Mouse (Mus musculus) testis, adult 2 months (tissue): ENCODE results near the gene Igsf23.

Experiments used
- CTCF ChIP-seq: fragments of 200-500 bp; IDR thresholded peaks from 2 replicates; pipeline ENCODE4 v1.5.1; 2012; ENCODE audit warnings: low read depth, mild to moderate bottlenecking, inconsistent platforms, low read length, moderate library complexity; ENCODE audit not compliant: control insufficient read depth, insufficient read depth, insufficient replicate concordance
- POLR2A ChIP-seq: fragments of 200-500 bp; IDR thresholded peaks from 2 replicates; pipeline ENCODE4 v1.6.1; 2012; ENCODE audit warnings: low read depth, mild to moderate bottlenecking, inconsistent platforms, low read length, moderate library complexity; ENCODE audit not compliant: control insufficient read depth

- no peak for TF ChIP-seq POLR2A
- no peak for TF ChIP-seq CTCF
Measured at GRCm38 (mm10) chr7:19932133-19932876, 18.3 kb downstream of the Igsf23 start.
